Mouse (Mus musculus) olfactory bulb, adult 2 months (tissue): ENCODE measurements around the gene Tmem232.

Experiments
- CTCF ChIP-seq: fragments of 200-500 bp; IDR thresholded peaks from 2 replicates; pipeline ENCODE4 v1.5.1; 2012; ENCODE audit warnings: low read depth, mild to moderate bottlenecking, low read length, moderate library complexity; ENCODE audit not compliant: insufficient read depth
- POLR2A ChIP-seq: fragments of 200-500 bp; IDR thresholded peaks from 2 replicates; pipeline ENCODE4 v1.6.1; 2012; ENCODE audit warnings: mild to moderate bottlenecking, low read depth, low read length, moderate library complexity; ENCODE audit not compliant: insufficient read depth

GRCm38 (mm10) chr17:65243716-65244115 lies 296.9 kb downstream of the Tmem232 start:
- TF ChIP-seq POLR2A = no peak
- TF ChIP-seq CTCF = no peak
